Mouse (Mus musculus) layer of hippocampus, postnatal 36 days (tissue): Measurements from ENCODE around the gene Celf3. TPM values are rescaled to one million over a fixed set of nuclear protein-coding genes. Genes with fewer than 3 reads are reported as not detected.

ENCODE experiments used
- DNase-seq, 2 experiments: peaks; one replicate each; pipeline ENCODE4 v3.0.0; 2022
- total RNA-seq, 2 experiments: library from RNA; stranded (reverse); gene quantifications; 2 replicates each; pipeline ENCODE4 v1.2.3; 2021

Gene Celf3
- total RNA-seq, 2 experiments from 2014 or later = 156 to 195 TPM

DNA sequence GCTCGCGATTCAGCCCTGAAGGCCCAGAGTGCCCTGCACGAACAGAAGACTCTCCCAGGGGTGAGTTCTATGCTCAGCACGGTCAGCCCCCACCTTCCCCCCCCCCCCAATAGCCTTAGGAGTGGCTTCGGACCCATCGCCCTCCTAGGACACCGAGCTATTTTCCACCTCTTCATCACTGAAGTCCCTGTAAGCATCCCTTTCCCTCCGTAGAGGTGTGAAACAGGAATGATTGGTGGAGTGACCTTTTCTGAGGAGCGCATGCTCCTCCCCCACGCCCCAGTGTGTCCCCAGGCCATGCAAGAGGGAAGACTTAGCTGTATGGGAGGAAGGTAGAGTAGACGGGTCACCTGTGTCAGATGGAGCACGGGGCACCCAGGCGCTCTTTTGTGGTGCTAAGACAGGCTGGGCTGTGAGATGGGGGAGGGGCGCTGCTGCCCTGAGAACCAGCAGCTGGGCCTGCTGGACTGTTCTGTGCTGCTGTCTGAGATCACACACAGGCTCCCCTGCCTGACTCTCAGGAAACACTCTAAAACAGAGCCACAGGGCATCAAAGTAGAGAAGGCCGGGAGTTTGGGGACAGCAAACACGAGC is 2.3 kb downstream of the Celf3 start, which contains the start of gene Riiad1:
TSS of gene Riiad1 (minus strand) at position 51 of the 594 bp plus-strand sequence.
- no peak for DNase-seq

DNA sequence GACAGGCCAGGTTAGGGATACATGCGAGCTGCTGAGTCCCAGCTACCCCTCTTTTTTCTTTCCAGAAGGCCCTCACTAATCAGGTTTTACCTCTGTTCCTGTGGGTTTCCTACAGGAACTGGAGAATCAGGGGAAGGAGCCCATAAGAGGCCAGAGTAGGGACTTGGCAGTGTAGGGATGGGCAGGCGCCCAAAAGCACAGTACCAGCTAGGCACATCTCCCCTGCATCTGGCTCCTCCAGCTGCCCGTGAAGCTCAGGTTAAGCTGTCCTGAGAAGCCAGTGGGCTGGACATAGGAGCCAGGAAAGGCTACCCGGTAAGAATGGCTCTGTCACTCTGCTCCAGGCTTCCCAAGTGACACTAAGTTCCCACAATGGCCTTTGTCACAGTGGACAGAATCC is 3.3 kb downstream of the Celf3 start:
- DNase-seq = no peak

DNA sequence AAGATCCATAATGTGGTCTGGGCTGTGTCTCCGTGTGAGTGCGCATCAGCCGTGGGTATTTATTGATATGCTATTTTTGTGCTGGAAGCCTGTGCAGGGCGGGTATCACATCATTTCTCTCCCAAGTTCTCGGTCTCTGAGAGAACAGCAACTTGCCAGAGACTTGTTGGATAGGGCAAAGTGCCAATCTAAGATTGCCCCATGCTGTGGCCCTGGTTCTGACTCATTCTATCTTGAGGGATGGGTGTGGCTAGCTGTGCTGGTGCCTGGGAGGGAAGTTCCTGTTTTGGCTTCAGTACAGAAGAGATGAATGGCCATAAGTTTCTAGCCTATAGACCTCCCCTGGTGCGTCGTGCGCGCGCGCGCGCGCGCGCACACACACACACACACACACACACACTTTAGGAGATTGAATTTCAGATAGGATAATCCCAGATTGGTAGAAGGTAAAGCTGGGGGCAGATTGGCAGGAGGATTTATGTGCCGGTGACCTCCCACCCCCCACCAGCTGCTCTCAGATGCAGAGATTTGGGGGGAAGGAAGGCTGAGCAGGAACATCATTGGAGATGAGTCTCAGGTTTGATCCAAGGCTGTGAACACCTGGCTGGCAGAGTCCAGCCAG is 4.8 kb downstream of the Celf3 start:
- DNase-seq = no peak

GRCm38 (mm10) chr3:94483790-94484439 is 5.8 kb downstream of the Celf3 start:
- peak; percentile 94 for DNase-seq

DNA sequence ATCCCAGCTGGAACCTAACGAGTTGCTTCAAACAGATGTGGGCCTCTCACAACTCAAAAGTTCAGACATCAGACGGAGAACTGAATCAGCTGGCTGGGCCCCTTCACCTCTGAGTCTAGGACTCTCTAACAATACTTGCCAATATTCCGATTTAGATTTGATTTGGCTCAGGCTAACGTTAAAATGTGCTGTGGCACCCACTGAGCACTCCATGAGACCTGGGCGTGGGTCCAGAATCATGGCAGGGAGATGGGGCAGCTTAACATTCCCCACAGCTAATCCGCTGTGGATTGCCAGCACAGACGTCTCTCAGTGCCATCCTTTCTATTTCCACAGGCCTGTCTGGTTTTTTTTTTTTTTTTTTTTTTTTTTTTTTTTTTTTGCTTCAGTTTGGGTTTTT is 7.8 kb downstream of the Celf3 start:
- no peak for DNase-seq

- no peak for DNase-seq
Observed at GRCm38 (mm10) chr3:94487581-94487980, 9.5 kb downstream of the Celf3 start.

GRCm38 (mm10) chr3:94497162-94497561 is 19.1 kb downstream of the Celf3 start:
- DNase-seq = no peak

- DNase-seq = no peak
Observed at GRCm38 (mm10) chr3:94502243-94502642, 24.1 kb downstream of the Celf3 start.

GRCm38 (mm10) chr3:94506664-94507063 is 28.6 kb downstream of the Celf3 start:
- DNase-seq = no peak

GRCm38 (mm10) chr3:94526731-94527130 is 48.6 kb downstream of the Celf3 start:
- DNase-seq = no peak

GRCm38 (mm10) chr3:94533968-94534367 is 55.9 kb downstream of the Celf3 start:
- DNase-seq = no peak

DNA sequence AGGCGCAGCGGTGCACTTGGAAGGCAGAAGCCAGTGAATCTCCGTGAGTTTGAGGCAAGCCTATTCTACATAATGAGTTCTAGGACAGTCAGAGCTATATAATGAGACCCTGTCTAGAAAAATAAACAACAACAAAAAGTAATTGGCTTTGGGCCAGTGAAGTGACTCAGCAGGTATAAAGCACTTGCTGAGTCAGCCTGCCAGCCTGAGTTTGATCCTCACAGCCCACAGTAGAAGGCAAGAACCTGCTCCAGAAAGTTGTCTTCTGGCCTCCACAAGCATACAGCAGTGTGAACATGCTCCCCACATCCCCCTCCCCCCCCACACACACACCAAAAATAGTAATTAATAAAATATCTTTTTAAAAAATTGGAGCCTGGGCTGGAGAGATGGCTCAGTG is 59.1 kb downstream of the Celf3 start:
- DNase-seq = no peak

Other genes starting within 250 kb of the Celf3 start
- not detected for gene Gm4778, start 214.3 kb upstream of the Celf3 start, total RNA-seq
- gene Them4, start 168.2 kb upstream of the Celf3 start, total RNA-seq = 10 to 100 TPM; 27.6 to 30.7 TPM
- gene Them5, start 136.2 kb upstream of the Celf3 start, total RNA-seq = not detected
- not detected for gene C2cd4d, start 115.9 kb upstream of the Celf3 start, total RNA-seq
- under 1 TPM; 0.57 to 0.86 TPM for gene Rorc, start 105.5 kb upstream of the Celf3 start, total RNA-seq
- 1 to 10 TPM in 1 of 2 experiments, under 1 TPM in 1; 0.78 to 1.2 TPM for gene Lingo4, start 79.8 kb upstream of the Celf3 start, total RNA-seq
- 10 to 100 TPM; 39.1 to 43.4 TPM for gene Tdrkh, start 65.0 kb upstream of the Celf3 start, total RNA-seq
- gene Mrpl9, start 35.0 kb upstream of the Celf3 start, total RNA-seq = 10 to 100 TPM; 44.7 to 45.3 TPM
- gene Oaz3, start 34.4 kb upstream of the Celf3 start, total RNA-seq = not detected
- gene Riiad1, start 2.0 kb downstream of the Celf3 start, total RNA-seq = 1 to 10 TPM; 5.7 to 6.3 TPM
- gene Snx27, start 104.4 kb downstream of the Celf3 start, total RNA-seq = 100 to 1,000 TPM; 113 to 119 TPM
- not detected for gene Gm10972, start 164.8 kb downstream of the Celf3 start, total RNA-seq
- gene Tuft1, start 180.6 kb downstream of the Celf3 start, total RNA-seq = 1 to 10 TPM; 2.7 to 2.9 TPM
- gene Selenbp2, start 215.3 kb downstream of the Celf3 start, total RNA-seq = 1 to 10 TPM; 1.7 to 2.6 TPM